Mouse (Mus musculus) embryonic facial prominence, embryonic 12.5 days (tissue): ENCODE data around the gene Med20. TPM values are rescaled to one million over a fixed set of nuclear protein-coding genes. Genes with fewer than 3 reads are reported as not detected.

Source experiments
- ATAC-seq: fragments of 200-750 bp; cut with Nextera tagmentation; 2 replicates; pipeline ENCODE4 v1.8.0; 2017; ENCODE audit not compliant: insufficient number of reproducible peaks, insufficient read depth, low FRiP score, low TSS enrichment
- H3K27ac ChIP-seq: fragments of 300-500 bp; sonication (generic); 2 replicates; pipeline ENCODE4 v1.5.1; 2016; ENCODE audit warnings: mild to moderate bottlenecking
- H3K27me3 ChIP-seq: fragments of 300-500 bp; sonication (generic); 2 replicates; pipeline ENCODE4 v1.6.1; 2016; ENCODE audit warnings: mild to moderate bottlenecking, moderate library complexity
- H3K36me3 ChIP-seq: fragments of 300-500 bp; sonication (generic); 2 replicates; pipeline ENCODE4 v1.6.1; 2016; ENCODE audit warnings: mild to moderate bottlenecking
- H3K4me1 ChIP-seq: fragments of 300-500 bp; sonication (generic); 2 replicates; pipeline ENCODE4 v1.6.1; 2016
- H3K4me2 ChIP-seq: fragments of 300-500 bp; sonication (generic); replicated peaks from 2 replicates; pipeline ENCODE4 v1.6.1; 2016; ENCODE audit warnings: mild to moderate bottlenecking, moderate library complexity
- H3K4me3 ChIP-seq: fragments of 300-500 bp; sonication (generic); 2 replicates; pipeline ENCODE4 v1.5.1; 2016; ENCODE audit warnings: mild to moderate bottlenecking
- H3K9ac ChIP-seq: fragments of 300-500 bp; sonication (generic); 2 replicates; pipeline ENCODE4 v1.6.1; 2016; ENCODE audit warnings: mild to moderate bottlenecking, moderate library complexity
- H3K9me3 ChIP-seq: fragments of 300-500 bp; sonication (generic); 2 replicates; pipeline ENCODE4 v1.6.1; 2016; ENCODE audit warnings: mild to moderate bottlenecking, moderate library complexity
- WGBS: fragments of 180-500 bp; shearing (Covaris S2); methylation state at CpG from one replicate; pipeline ENCODE4 v1.1.7; 2016; 5-methylcytosine and 5-hydroxymethylcytosine counted together
- polyA plus RNA-seq: library from polyadenylated mRNA; unstranded; fragments of >200 nt; fragmentation: Nextera tagmentation; extraction: Ambion mirVana; gene quantifications from 2 replicates; pipeline ENCODE4 v1.2.1, GENCODE M21; 2016

Gene Med20
- polyA plus RNA-seq, 1 experiment from 2014 or later: 47.2 TPM

DNA sequence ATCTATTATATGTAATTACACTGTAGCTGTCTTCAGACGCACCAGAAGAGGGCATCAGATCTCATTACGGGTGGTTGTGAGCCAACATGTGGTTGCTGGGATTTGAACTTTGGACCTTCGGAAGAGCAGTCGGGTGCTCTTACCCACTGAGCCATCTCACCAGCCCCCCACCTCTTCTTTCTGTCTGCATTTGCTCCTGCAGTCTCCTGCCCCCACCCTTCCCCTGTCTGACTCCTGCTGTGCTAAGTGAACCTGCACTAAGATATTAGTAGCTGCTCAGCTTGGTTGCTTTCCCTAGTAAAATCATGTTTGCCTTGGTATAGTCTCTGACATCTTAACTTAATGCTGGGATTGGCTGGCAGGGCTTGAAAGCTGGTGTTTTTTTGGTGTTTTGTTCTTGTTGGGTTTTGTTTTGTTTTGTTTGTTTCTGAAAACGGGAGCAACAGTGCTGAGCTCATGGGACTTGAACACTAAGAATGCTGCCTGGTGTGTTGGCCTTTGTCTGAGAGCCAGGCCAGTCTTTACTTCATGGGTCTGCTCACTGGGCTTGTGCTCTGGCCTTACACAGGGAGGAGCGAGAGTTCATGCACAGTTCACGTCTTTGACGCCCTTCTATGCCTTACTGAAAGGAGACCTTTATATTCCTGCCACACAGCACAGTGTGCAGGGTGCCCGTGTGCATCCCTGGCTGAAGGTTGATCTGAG is 51.8 kb downstream of the Med20 start:
- Histone ChIP-seq H3K9me3 (no peaks in the 10 kb centered on the region), H3K27ac (no peak overlapping the region), H3K9ac (no peak overlapping the region), H3K4me2 (no peak overlapping the region), H3K4me3 (no peak overlapping the region), H3K4me1 (no peaks in the 10 kb centered on the region), H3K27me3 (no peaks in the 10 kb centered on the region), H3K36me3 (no peaks in the 10 kb centered on the region)
- ATAC-seq: peak; percentile 77; the same call in 1 of the 2 replicates
- WGBS: 57% methylated on average over 9 of the region's 9 CpGs

GRCm38 (mm10) chr17:47664474-47664873 is 53.1 kb downstream of the Med20 start:
- 87% methylated on average over 7 of the region's 7 CpGs for WGBS
- Histone ChIP-seq H3K27me3 (no peaks in the 10 kb centered on the region), H3K9me3 (no peaks in the 10 kb centered on the region), H3K4me3 (no peak overlapping the region), H3K4me1 (no peaks in the 10 kb centered on the region), H3K4me2 (no peak overlapping the region), H3K27ac (no peak overlapping the region), H3K9ac (no peak overlapping the region), H3K36me3 (no peaks in the 10 kb centered on the region)
- ATAC-seq: no peak

GRCm38 (mm10) chr17:47669166-47669565 is 57.8 kb downstream of the Med20 start:
- H3K36me3 ChIP-seq: no peaks in the 10 kb centered on the region
- peaks cover 13% of the 10 kb centered on the region; the same call in 1 of the 2 replicates for H3K27me3 ChIP-seq
- 81% methylated on average over 4 of the region's 4 CpGs for WGBS
- no peak overlapping the region for H3K27ac ChIP-seq
- no peak overlapping the region for H3K4me2 ChIP-seq
- no peak for ATAC-seq
- H3K4me3 ChIP-seq: no peak overlapping the region
- H3K9me3 ChIP-seq: no peaks in the 10 kb centered on the region
- peaks cover 20% of the 10 kb centered on the region for H3K4me1 ChIP-seq
- no peak overlapping the region for H3K9ac ChIP-seq

DNA sequence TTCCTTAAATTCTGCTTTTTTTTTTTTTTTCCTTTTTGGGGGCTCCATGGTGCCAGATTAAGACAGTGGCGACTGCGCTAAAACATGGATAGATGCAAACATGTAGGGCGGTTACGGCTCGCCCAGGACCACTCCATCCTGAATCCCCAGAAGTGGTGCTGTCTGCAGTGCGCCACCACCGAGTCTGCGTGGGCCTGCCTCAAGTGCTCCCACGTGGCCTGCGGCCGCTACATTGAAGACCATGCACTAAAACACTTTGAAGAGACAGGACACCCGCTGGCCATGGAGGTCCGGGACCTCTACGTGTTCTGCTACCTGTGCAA is 60.6 kb downstream of the Med20 start:
- Histone ChIP-seq H3K36me3 (peaks cover 11% of the 10 kb centered on the region; the same call in 1 of the 2 replicates), H3K4me1 (peaks cover 20% of the 10 kb centered on the region), H3K4me2 (peak overlapping the region; percentile 87), H3K4me3 (peak overlapping the region; percentile 42), H3K9ac (peak overlapping the region; percentile 53), H3K27ac (0 out of 2 replicates have a peak overlapping the region, but pooled peaks have one; percentile 7), H3K27me3 (peaks cover 13% of the 10 kb centered on the region; the same call in 1 of the 2 replicates), H3K9me3 (no peaks in the 10 kb centered on the region)
- WGBS: 12% methylated on average over 14 of the region's 14 CpGs
- ATAC-seq: peak; percentile 35; the same call in 1 of the 2 replicates

GRCm38 (mm10) chr17:47672311-47673111 is 61.1 kb downstream of the Med20 start:
- Histone ChIP-seq H3K27ac (0 out of 2 replicates have a peak overlapping the region, but pooled peaks have one; percentile 7), H3K4me1 (peaks cover 20% of the 10 kb centered on the region), H3K4me3 (peak overlapping the region; percentile 42), H3K36me3 (peaks cover 11% of the 10 kb centered on the region; the same call in 1 of the 2 replicates), H3K27me3 (peaks cover 13% of the 10 kb centered on the region; the same call in 1 of the 2 replicates), H3K9ac (peak overlapping the region; percentile 53), H3K4me2 (peak overlapping the region; percentile 87), H3K9me3 (no peaks in the 10 kb centered on the region)
- peak; percentile 70 for ATAC-seq
- 4% methylated on average over 68 of the region's 68 CpGs for WGBS

Other genes with a start within 250 kb of the Med20 start
- 72.7 and 75.7 TPM in 2 replicates for gene Mrps10, start 242.7 kb upstream of the Med20 start, polyA plus RNA-seq
- 1.7 and 1.9 TPM in 2 replicates for gene Guca1b, start 226.2 kb upstream of the Med20 start, polyA plus RNA-seq
- gene Guca1a, start 211.0 kb upstream of the Med20 start, polyA plus RNA-seq: 0.71 and 1.5 TPM in 2 replicates
- gene AI661453, start 175.0 kb upstream of the Med20 start, polyA plus RNA-seq: 0.61 and 0.65 TPM in 2 replicates
- gene 1700001C19Rik, start 174.2 kb upstream of the Med20 start, polyA plus RNA-seq: 0.25 and 0.41 TPM in 2 replicates
- gene Taf8, start 109.3 kb upstream of the Med20 start, polyA plus RNA-seq: 34.2 and 35.8 TPM in 2 replicates
- gene Ccnd3, start 106.5 kb upstream of the Med20 start, polyA plus RNA-seq: 355 and 362 TPM in 2 replicates
- 29.6 and 30.7 TPM in 2 replicates for gene Bysl, start 90 bp upstream of the Med20 start, polyA plus RNA-seq
- 1.6 and 2.2 TPM in 2 replicates for gene Gm20517, start within 50 bp of the Med20 start, polyA plus RNA-seq
- 9.5 and 11.0 TPM in 2 replicates for gene Usp49, start 19.1 kb downstream of the Med20 start, polyA plus RNA-seq
- 397 and 414 TPM in 2 replicates for gene Tomm6, start 76.8 kb downstream of the Med20 start, polyA plus RNA-seq
- gene Frs3, start 77.4 kb downstream of the Med20 start, polyA plus RNA-seq: 7.3 and 8.0 TPM in 2 replicates
- 0.27 and 0.31 TPM in 2 replicates for gene Gm21981, start 82.9 kb downstream of the Med20 start, polyA plus RNA-seq
- gene Prickle4, start 83.2 kb downstream of the Med20 start, polyA plus RNA-seq: 0.87 and 1.2 TPM in 2 replicates
- not detected in 2 replicates for gene Pgc, start 115.3 kb downstream of the Med20 start, polyA plus RNA-seq
- 5.2 and 6.0 TPM in 2 replicates for gene Tfeb, start 125.4 kb downstream of the Med20 start, polyA plus RNA-seq
- gene Mdfi, start 223.1 kb downstream of the Med20 start, polyA plus RNA-seq: 35.6 and 49.2 TPM in 2 replicates